Mouse (Mus musculus) left cerebral cortex, adult 11 months (tissue): ENCODE results near the gene Eef1a1.
A peak's percentile ranks its signal among the peaks of the same experiment; 100 is the strongest.
"Not testable (repeated sequence)": the region's sequence is repeated elsewhere in the genome, so short reads cannot be mapped to it uniquely, and the experiment has no call there.

Experiments
- DNase-seq: peaks from one replicate; pipeline ENCODE4 v3.0.0; 2022; ENCODE audit warnings: low spot score

Gene Eef1a1

GRCm38 (mm10) chr9:78488890-78489420, at the start of gene Eef1a1:
Eef1a1 (minus strand) TSS chr9:78489151.
- no peak for DNase-seq

- no peak for DNase-seq
These were observed 49.5 kb upstream of the Eef1a1 start for GRCm38 (mm10) chr9:78538421-78538820.

- DNase-seq = no peak
These were observed 48.4 kb upstream of the Eef1a1 start for GRCm38 (mm10) chr9:78537154-78537873.

- no peak for DNase-seq
These were observed 45.7 kb upstream of the Eef1a1 start for GRCm38 (mm10) chr9:78534606-78535005.

GRCm38 (mm10) chr9:78533296-78533935, 44.5 kb upstream of the Eef1a1 start:
- no peak for DNase-seq

- DNase-seq = no peak
These were observed 43.4 kb upstream of the Eef1a1 start for GRCm38 (mm10) chr9:78532341-78532819.

- no peak for DNase-seq
These were observed 42.9 kb upstream of the Eef1a1 start for GRCm38 (mm10) chr9:78531816-78532215.

GRCm38 (mm10) chr9:78527767-78528381, 38.9 kb upstream of the Eef1a1 start:
- peak; percentile 51 for DNase-seq

- peak; percentile 60 for DNase-seq
These were observed 38.4 kb upstream of the Eef1a1 start for GRCm38 (mm10) chr9:78527301-78527761.

- DNase-seq = no peak
These were observed 37.3 kb upstream of the Eef1a1 start for GRCm38 (mm10) chr9:78526206-78526605.

- no peak for DNase-seq
These were observed 36.6 kb upstream of the Eef1a1 start for GRCm38 (mm10) chr9:78525451-78526135.

GRCm38 (mm10) chr9:78521689-78522088, 32.7 kb upstream of the Eef1a1 start:
- DNase-seq = no peak

- no peak for DNase-seq
These were observed 32.0 kb upstream of the Eef1a1 start for GRCm38 (mm10) chr9:78520780-78521601.

- DNase-seq = no peak
These were observed 31.3 kb upstream of the Eef1a1 start for GRCm38 (mm10) chr9:78520127-78520779.

GRCm38 (mm10) chr9:78517237-78517636, 28.3 kb upstream of the Eef1a1 start:
- DNase-seq = not testable (repeated sequence)

- no peak for DNase-seq
These were observed 27.2 kb upstream of the Eef1a1 start for GRCm38 (mm10) chr9:78516125-78516524.

- no peak for DNase-seq
These were observed 25.7 kb upstream of the Eef1a1 start for GRCm38 (mm10) chr9:78514681-78515080.

GRCm38 (mm10) chr9:78513776-78514500, 25.0 kb upstream of the Eef1a1 start:
- DNase-seq = no peak

GRCm38 (mm10) chr9:78511705-78512104, 22.8 kb upstream of the Eef1a1 start:
- DNase-seq = no peak
